Mouse (Mus musculus): ENCODE results near the gene Nsun3.

DNA sequence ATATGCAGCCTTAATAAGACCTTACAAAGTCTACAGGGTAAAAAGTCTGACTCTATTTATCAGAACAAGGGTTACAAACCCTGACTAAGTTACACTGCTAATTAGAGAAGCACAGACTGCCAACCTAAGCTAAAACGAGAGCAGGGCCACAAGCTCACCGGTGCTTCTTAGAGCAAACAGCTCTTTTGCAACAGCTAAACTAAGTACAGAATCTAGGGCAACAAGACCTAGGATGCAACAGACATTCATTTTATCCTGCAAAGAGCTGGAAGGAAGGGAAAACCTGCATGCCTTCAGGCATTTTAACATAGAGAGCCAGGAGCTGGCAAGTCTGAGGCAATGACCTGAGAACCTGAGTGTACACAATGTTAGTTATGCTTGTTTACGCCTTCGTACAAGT is 33.5 kb downstream of the Nsun3 start:
- TF ChIP-seq EP300 (IDR thresholded peaks at IDR 0.05; ENCODE audit: low read depth) (no peak), CTCF (IDR thresholded peaks at IDR 0.05; ENCODE audit: low read depth) (no peak)
